Mouse (Mus musculus) forebrain, embryonic 11.5 days (tissue): ENCODE measurements around the gene Capzb. TPM values are rescaled to one million over a fixed set of nuclear protein-coding genes. Genes with fewer than 3 reads are reported as not detected.

Experiments used
- ATAC-seq: fragments of 200-750 bp; cut with Nextera tagmentation; replicated peaks from 2 replicates; pipeline ENCODE4 v1.8.0; 2017; ENCODE audit warnings: moderate TSS enrichment; ENCODE audit not compliant: low FRiP score
- DNase-seq: peaks from one replicate; pipeline ENCODE4 v3.0.0-alpha.2; 2017; ENCODE audit warnings: low spot score
- H3K27ac ChIP-seq: fragments of 300-500 bp; sonication (generic); 2 replicates; pipeline ENCODE4 v1.5.1; 2014; ENCODE audit warnings: low read depth, low read length
- H3K27me3 ChIP-seq: fragments of 300-500 bp; sonication (generic); 2 replicates; pipeline ENCODE4 v1.6.1; 2014; ENCODE audit warnings: mild to moderate bottlenecking, low read length, mixed read lengths; ENCODE audit not compliant: control insufficient read depth, insufficient read depth
- H3K36me3 ChIP-seq: fragments of 300-500 bp; sonication (generic); 2 replicates; pipeline ENCODE4 v1.6.1; 2014; ENCODE audit warnings: mild to moderate bottlenecking, low read length, moderate library complexity, mixed read lengths; ENCODE audit not compliant: control insufficient read depth, insufficient read depth
- H3K4me1 ChIP-seq: fragments of 300-500 bp; sonication (generic); replicated peaks from 2 replicates; pipeline ENCODE4 v1.6.1; 2014; ENCODE audit warnings: low read length, mixed read lengths; ENCODE audit not compliant: control insufficient read depth, insufficient read depth
- H3K4me2 ChIP-seq: fragments of 300-500 bp; sonication (generic); 2 replicates; pipeline ENCODE4 v1.6.1; 2014; ENCODE audit warnings: low read depth, mild to moderate bottlenecking, low read length, moderate library complexity, mixed read lengths; ENCODE audit not compliant: severe bottlenecking
- H3K4me3 ChIP-seq: fragments of 300-500 bp; sonication (generic); 2 replicates; pipeline ENCODE4 v1.5.1; 2014; ENCODE audit warnings: low read depth, low read length
- H3K9ac ChIP-seq: fragments of 300-500 bp; sonication (generic); 2 replicates; pipeline ENCODE4 v1.6.1; 2014; ENCODE audit warnings: low read length
- H3K9me3 ChIP-seq: fragments of 300-500 bp; sonication (generic); 2 replicates; pipeline ENCODE4 v1.6.1; 2016; ENCODE audit warnings: low read length, mixed read lengths; ENCODE audit not compliant: control insufficient read depth
- WGBS: fragments of 180-500 bp; shearing (Covaris S2); extraction: QIAGEN DNeasy Blood & Tissue Kit; methylation state at CpG from one replicate; pipeline ENCODE4 v1.1.7; 2014; 5-methylcytosine and 5-hydroxymethylcytosine counted together
- microRNA-seq: library from miRNA; unstranded; fragments of <30 nt; microRNA quantifications from one replicate; pipeline ENCODE4, GENCODE M21; 2016; ENCODE audit not compliant: insufficient number of aligned reads
- polyA plus RNA-seq: library from polyadenylated mRNA; unstranded; fragments of >200 nt; fragmentation: Nextera tagmentation; extraction: Ambion mirVana; gene quantifications from 2 replicates; pipeline ENCODE4 v1.2.1, GENCODE M21; 2014

Gene Capzb
- polyA plus RNA-seq, 1 experiment from 2014 or later: 238 TPM

- H3K9me3 ChIP-seq: no peaks in the 10 kb centered on the region
- 58% methylated on average over 33 of the region's 33 CpGs for WGBS
- H3K9ac ChIP-seq: no peak overlapping the region
- no peaks in the 10 kb centered on the region for H3K36me3 ChIP-seq
- H3K4me2 ChIP-seq: no peak overlapping the region
- H3K27ac ChIP-seq: no peak overlapping the region
- ATAC-seq (no peak), DNase-seq (no peak)
- H3K27me3 ChIP-seq: no peaks in the 10 kb centered on the region; the same call in 1 of the 2 replicates
- no peaks in the 10 kb centered on the region for H3K4me1 ChIP-seq
- H3K4me3 ChIP-seq: no peak overlapping the region
Observed at GRCm38 (mm10) chr4:139338145-139338544, 145.4 kb downstream of the Capzb start.

- Histone ChIP-seq H3K9ac (no peak overlapping the region), H3K27me3 (no peaks in the 10 kb centered on the region; the same call in 1 of the 2 replicates), H3K36me3 (no peaks in the 10 kb centered on the region; the same call in 1 of the 2 replicates), H3K9me3 (no peaks in the 10 kb centered on the region), H3K4me1 (no peaks in the 10 kb centered on the region), H3K27ac (no peak overlapping the region), H3K4me2 (no peak overlapping the region), H3K4me3 (no peak overlapping the region)
- DNase-seq: no peak
- ATAC-seq: no peak
- WGBS: 87% methylated on average over 4 of the region's 4 CpGs
Observed at GRCm38 (mm10) chr4:139340835-139341234, 148.1 kb downstream of the Capzb start.

Small RNA genes lying within 50 kb of the gene (microRNA-seq; reads per million reads assigned to microRNA genes)
- gene Gm24245: 12.6 reads per million, percentile 7 among the genes with 10 or more reads in this experiment
- 3.4 reads per million for gene Gm25732

Other genes starting within 250 kb of the Capzb start
- not detected in 2 replicates for gene Rnf186, start 225.8 kb upstream of the Capzb start, polyA plus RNA-seq
- gene Tmco4, start 220.0 kb upstream of the Capzb start, polyA plus RNA-seq: 0.77 and 0.96 TPM in 2 replicates
- 0.27 TPM in 1 of 2 replicates, not detected in the other for gene Htr6, start 117.3 kb upstream of the Capzb start, polyA plus RNA-seq
- gene Nbl1, start 99.9 kb upstream of the Capzb start, polyA plus RNA-seq: 23.9 and 24.7 TPM in 2 replicates
- 344 and 387 TPM in 2 replicates for gene Minos1, start 61.8 kb upstream of the Capzb start, polyA plus RNA-seq
- 11.4 and 16.4 TPM in 2 replicates for gene Pqlc2, start 117.8 kb downstream of the Capzb start, polyA plus RNA-seq
- 97.4 and 103 TPM in 2 replicates for gene Akr7a5, start 117.8 kb downstream of the Capzb start, polyA plus RNA-seq
- gene Mrto4, start 159.7 kb downstream of the Capzb start, polyA plus RNA-seq: 131 and 138 TPM in 2 replicates
- gene Emc1, start 159.7 kb downstream of the Capzb start, polyA plus RNA-seq: 30.2 and 31.9 TPM in 2 replicates
- 100 and 106 TPM in 2 replicates for gene Ubr4, start 159.7 kb downstream of the Capzb start, polyA plus RNA-seq